Mouse (Mus musculus) ovary, postnatal 36 days (tissue): Measurements from ENCODE around the gene Cpsf7.

ENCODE experiments used
- DNase-seq: peaks from one replicate; pipeline ENCODE4 v3.0.0; 2022; ENCODE audit warnings: low spot score, mixed read lengths

The Cpsf7 gene

GRCm38 (mm10) chr19:10560108-10560507, 35.0 kb downstream of the Cpsf7 start:
- DNase-seq: no peak

- no peak for DNase-seq
Observed at GRCm38 (mm10) chr19:10561558-10562314, 36.7 kb downstream of the Cpsf7 start.

DNA sequence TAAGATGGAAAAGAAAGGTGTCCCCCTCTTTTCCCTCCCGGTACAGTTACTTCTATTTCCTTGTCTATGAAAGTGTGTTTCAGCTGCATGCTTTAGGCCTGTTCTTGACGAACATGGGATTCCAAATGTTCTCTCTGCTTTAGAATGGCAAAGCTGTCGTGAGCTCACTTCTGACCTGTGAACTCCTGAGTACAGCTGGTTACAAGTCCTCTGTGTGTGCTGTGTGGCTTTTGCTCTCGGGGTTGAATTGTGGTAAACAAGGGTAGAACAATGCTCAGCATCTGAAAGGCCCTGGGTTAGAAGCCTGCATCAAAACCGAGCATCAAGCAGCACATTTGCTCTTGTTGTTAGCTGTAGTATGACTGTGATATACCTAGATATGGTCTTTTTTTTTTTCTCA, 37.3 kb downstream of the Cpsf7 start:
- no peak for DNase-seq

DNA sequence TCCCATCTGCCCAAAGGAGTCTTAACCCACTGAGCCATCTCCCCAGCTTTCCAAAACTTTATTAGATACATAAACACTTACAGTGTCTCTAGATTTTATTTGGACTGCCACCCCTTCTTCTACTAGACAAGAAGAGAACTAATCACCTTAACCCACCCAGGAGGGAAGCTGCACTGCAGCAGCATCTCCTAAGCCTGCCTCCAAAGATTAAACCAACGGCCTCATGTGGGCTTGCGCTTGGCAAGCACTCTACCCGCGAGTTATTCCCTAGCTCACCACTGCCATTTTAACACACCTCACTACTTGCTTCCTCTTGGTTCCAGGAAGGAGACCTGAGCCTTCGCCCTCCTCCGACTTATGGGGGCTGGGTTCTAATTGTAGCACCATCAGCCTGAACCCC, 39.2 kb downstream of the Cpsf7 start:
- no peak for DNase-seq

DNA sequence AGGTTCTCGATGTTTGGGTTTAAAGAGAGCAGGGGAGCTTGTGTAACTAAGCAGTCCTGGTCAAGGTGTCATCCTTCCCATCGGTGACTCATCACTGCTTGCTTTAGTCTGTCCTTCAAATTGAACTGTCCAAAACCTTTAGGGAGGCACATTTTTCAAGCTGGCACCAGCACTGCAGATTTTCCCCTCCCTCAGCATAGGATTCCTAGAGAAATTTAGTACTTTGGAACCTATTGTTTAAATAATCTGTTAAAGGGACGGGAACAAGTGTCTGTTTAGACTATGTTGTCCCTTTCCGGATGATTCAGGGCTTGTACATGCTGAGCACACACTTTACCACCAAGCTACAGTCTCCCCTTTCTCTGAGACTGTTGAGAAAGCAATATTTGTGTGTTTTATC, 40.2 kb downstream of the Cpsf7 start:
- no peak for DNase-seq

GRCm38 (mm10) chr19:10569627-10570026, 44.6 kb downstream of the Cpsf7 start:
- no peak for DNase-seq

DNA sequence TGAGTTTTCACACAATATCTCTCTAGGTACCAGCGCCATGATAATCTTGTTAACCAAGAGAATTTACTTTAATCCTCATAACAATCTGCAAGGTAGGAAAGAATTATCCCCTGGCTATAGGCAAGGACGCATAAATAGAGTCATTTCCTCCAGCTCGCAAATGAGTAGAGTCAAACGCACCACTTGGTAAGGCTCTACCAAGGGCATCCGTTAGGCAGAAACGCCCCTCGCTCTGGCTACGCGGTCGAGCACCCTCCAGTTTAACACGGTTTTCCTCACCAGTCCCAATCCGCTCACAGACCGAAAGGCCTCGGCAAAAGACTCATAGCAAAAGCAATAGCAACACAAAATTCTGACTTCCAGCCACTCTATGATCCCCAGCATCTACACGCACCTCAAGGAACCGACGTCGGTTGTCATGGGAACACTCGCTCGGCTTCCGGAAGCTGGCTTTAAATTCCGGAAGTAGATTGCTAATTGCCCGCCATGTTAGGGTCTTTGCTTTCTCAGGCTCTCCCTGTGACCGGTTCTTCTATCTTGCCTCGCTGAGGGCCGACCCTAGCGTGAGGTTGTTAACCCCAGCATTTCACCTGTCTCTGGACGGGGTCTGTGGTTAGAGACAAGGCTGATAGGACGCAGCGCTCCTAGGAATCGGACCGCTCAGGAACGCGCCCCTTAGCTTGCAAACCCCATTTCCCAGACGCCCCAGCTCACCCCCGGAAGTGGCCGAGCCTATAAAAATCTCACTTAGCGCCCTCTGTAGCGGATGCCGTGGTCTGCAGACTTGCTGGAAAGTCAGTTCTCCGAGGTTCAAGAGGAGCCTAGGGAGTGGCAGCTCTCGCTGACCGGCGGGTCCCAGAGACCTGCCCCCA, 51.9 kb downstream of the Cpsf7 start, which contains the start of the genes Cyb561a3 and Tmem138:
TSS of gene Cyb561a3 (plus strand) at position 483 of the 872 bp plus-strand sequence.
TSS of gene Tmem138 (minus strand) at position 673 of the 872 bp plus-strand sequence.
- DNase-seq: peak; percentile 90

GRCm38 (mm10) chr19:10580102-10580501, 55.0 kb downstream of the Cpsf7 start:
- DNase-seq: no peak

DNA sequence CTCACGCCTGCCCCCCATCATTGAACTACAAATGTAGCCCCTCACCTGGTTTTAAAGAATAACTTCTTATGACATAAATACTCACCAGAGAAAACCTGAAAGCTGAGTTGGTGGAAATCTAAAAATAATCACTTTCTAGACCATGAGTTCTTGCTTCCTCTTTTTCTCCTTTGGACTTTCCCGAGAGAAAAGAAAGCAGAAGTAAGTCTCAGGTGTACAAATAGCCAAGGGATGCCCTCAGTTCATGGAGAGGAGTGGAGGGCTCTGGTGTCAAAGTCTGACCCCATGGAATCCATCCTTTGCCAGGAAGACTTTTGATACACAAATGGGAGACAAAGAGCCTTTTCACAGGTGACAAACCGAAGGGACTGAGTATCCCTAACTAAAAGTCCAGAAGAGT, 55.7 kb downstream of the Cpsf7 start:
- DNase-seq: no peak

DNA sequence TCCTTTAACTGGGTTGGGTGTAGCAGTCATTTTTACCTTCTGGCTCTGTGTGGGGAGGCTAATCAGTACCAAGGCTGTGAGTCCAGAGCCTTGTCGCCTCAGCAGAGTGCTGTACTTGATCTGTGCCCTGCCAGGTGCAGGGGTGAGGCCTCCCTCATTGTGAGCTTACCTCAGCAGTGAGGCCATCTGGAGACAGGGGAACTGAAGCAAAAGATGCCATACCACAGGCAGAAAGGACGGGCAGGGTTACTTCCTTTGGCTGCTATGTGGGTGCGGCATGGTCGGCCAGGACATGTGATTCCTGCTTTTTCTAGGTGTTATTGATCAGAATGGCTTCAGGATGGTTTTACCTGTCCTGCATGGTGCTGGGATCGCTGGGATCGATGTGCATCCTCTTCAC, 56.9 kb downstream of the Cpsf7 start:
- DNase-seq: no peak

DNA sequence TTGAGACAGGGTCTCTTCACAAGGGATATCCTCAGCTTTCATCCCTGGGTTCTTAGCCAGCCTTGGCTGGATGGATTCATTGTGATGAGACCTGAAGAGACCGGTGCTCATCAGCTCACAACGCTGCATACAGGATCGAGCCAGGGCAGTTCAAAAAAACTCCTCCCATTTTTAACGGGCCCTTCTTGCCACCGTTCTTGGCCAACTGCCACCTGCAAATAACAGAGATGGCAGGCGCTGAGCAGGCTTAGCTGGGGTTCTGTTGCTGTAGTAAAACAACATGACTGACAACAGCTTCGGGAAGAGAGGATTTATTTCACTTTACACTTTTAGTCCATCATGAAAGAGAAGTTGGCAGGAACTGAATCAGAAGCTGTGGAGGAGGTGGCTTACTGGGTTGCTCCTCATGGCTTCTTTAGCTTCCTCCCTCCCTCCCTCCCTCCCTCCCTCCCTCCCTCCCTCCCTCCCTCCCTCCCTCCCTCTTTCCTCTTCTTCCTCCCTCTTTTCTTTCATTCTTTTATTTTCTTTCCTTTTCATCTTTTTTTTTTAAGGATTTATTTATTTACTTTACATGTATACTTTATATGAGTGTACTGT, 58.6 kb downstream of the Cpsf7 start:
- no peak for DNase-seq

DNA sequence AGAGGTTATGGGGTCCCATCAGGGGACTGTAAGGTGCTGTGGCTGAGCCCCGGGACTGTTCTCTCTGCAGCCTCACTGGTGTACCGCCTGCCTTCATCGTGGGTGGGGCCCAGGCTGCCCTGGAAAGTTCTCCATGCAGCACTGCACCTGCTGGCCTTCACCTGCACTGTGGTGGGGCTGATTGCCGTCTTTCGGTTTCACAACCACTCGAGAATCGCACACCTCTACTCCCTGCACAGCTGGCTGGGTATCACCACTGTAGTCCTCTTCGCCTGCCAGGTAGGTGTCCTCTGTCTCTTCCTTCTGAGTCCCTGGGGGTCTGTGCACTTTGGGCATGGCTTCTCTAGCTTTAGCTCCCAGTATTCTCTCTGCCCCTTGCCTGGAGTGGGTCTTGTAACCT, 60.0 kb downstream of the Cpsf7 start:
- DNase-seq: no peak

DNA sequence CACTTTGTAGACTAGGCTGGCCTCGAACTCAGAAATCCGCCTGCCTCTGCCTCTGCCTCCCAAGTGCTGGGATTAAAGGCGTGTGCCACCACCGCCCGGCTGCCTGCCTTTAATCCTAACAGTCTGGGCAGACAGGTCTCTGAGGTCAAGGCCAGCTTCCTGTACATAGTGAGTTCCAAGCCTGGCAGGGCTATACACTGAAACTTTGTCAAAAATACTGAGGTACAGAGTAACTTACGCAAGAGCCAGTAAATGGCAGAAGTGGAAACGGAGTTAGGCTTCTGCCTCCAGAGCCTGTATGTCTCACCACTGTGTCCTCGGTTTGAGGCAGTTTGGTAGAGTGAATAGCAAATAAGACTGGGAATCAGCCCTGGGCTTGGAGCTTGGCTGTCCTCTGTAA, 62.2 kb downstream of the Cpsf7 start:
- DNase-seq: no peak

DNA sequence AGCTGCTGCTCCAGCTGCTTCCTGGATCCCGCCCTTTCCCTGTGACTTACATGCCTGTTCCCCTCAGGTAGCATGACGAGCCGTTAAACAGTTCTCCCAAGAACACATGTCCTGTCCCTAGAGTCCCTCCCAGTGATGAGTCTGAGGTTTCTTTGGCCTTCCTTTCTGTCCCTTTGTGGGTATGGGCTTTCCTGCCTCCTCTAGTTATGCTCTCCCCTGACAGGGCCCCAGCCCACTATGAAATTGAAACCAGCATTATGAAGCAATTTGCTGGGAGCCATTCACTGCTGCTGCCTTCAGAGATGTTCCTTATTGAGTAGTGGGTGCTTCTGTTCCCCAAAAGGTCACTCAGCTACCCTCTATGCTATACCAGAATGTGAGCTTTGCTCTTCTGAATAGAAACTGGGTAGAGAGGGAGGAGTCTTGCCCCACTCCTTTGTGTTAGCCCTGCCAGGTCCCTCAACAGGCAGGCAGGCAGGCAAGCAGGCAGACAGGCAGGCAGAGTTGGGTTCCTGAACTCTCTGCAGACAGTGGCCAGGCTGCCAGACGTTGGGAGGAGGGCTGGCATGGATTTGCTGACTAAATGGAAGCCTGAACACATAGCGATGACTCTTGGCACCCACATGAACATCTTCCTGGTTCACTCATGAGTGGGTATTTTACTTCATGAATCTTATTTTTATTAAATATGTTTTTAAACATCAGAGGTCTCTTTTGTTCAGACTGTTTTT, 64.2 kb downstream of the Cpsf7 start:
- DNase-seq: no peak

DNA sequence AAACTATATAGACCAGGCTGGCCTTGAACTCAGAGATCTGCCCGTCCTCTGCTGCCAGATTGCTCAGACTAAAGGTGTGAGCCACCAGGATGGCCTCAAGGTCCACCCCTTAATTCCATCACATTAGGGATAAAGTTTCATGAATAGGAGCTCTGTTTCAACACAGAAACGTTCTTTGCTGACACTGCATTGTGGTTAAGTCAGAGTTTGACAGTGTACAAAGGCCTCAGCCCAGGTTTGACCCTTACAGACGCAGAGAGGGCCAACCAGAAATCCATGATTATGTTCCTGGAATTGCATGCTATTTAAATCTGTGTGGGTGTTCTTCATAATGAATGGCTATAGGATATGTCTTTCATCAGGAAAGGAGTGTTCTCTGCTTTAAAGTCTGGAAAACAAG, 65.2 kb downstream of the Cpsf7 start:
- DNase-seq: no peak

GRCm38 (mm10) chr19:10591659-10592377, 66.8 kb downstream of the Cpsf7 start:
- no peak for DNase-seq
